ENCODE assay signal across 8 mouse cellular contexts in genomic region chr10:79958140-79958816, GRCm38 (mm10). TPM values are rescaled to one million over a fixed set of nuclear protein-coding genes. Genes with fewer than 3 reads are reported as not detected.
A peak's percentile ranks its signal among the peaks of the same experiment; 100 is the strongest.
DNase-seq lines count a peak whose midpoint lies in the region; ATAC-seq and TF ChIP-seq lines count a peak whose summit lies in the region.

No protein-coding gene starts in this region.

- H3K4me1 ChIP-seq in heart, adult 2 months (ENCODE audit: control insufficient read depth, insufficient read depth, low read length), result peaks cover 5% of the 10 kb centered on the region; the same call in 1 of the 2 replicates
- H3K4me1 ChIP-seq in kidney, embryonic 14.5 days (ENCODE audit: control insufficient read depth, insufficient read depth, low read length), result peaks cover 19% of the 10 kb centered on the region
- peaks cover 13% of the 10 kb centered on the region for H3K4me1 ChIP-seq in liver, embryonic 11.5 days (replicated peaks; ENCODE audit: control insufficient read depth, insufficient read depth, low read length)
- peaks cover 7% of the 10 kb centered on the region for H3K4me1 ChIP-seq in stomach, embryonic 16.5 days (ENCODE audit: control insufficient read depth, insufficient read depth, low read length)

- 19% methylated on average over 21 of the region's 21 CpGs for WGBS in heart, adult 2 months
- 7% methylated on average over 21 of the region's 21 CpGs for WGBS in kidney, embryonic 14.5 days
- WGBS in liver, embryonic 11.5 days, result 17% methylated on average over 21 of the region's 21 CpGs
- 10% methylated on average over 21 of the region's 21 CpGs for WGBS in stomach, embryonic 16.5 days

- H3K27ac ChIP-seq in heart, adult 2 months, result no peak overlapping the region
- no peak overlapping the region for H3K27ac ChIP-seq in kidney, embryonic 14.5 days (ENCODE audit: low read depth, low read length)
- H3K27ac ChIP-seq in liver, embryonic 11.5 days (ENCODE audit: low read depth, low read length), result peak overlapping the region; percentile 43
- no peak overlapping the region for H3K27ac ChIP-seq in stomach, embryonic 16.5 days (ENCODE audit: low read length)

- no peaks in the 10 kb centered on the region for H3K36me3 ChIP-seq in heart, adult 2 months (ENCODE audit: control insufficient read depth, insufficient read depth, low read length)
- peaks cover 15% of the 10 kb centered on the region; the same call in 1 of the 2 replicates for H3K36me3 ChIP-seq in kidney, embryonic 14.5 days (ENCODE audit: control insufficient read depth, insufficient read depth, low read length)
- H3K36me3 ChIP-seq in liver, embryonic 11.5 days (ENCODE audit: control insufficient read depth, insufficient read depth, low read length), result peaks cover 20% of the 10 kb centered on the region
- no peaks in the 10 kb centered on the region for H3K36me3 ChIP-seq in stomach, embryonic 16.5 days (ENCODE audit: control insufficient read depth, insufficient read depth, low read length)

- intact Hi-C loops in heart, adult 2 months (cut with DNase I), result loop anchor here (1.0 to 2.0 kb wide), 2 partner anchors 33 to 65 kb away; no protein-coding TSS in a partner anchor

- H3K9me3 ChIP-seq in kidney, embryonic 14.5 days (ENCODE audit: control insufficient read depth, low read length), result no peaks in the 10 kb centered on the region
- no peaks in the 10 kb centered on the region for H3K9me3 ChIP-seq in liver, embryonic 11.5 days (ENCODE audit: control insufficient read depth, low read length)
- no peaks in the 10 kb centered on the region for H3K9me3 ChIP-seq in stomach, embryonic 16.5 days (replicated peaks; ENCODE audit: control insufficient read depth, low read length)

- TF ChIP-seq CTCF in heart, adult 2 months (IDR thresholded peaks at IDR 0.05), result peak; percentile 97

- no peaks in the 10 kb centered on the region for H3K27me3 ChIP-seq in heart, adult 2 months (ENCODE audit: control insufficient read depth, insufficient read depth, low read length)
- no peaks in the 10 kb centered on the region; the same call in 1 of the 2 replicates for H3K27me3 ChIP-seq in kidney, embryonic 14.5 days (ENCODE audit: control insufficient read depth, insufficient read depth, low read length)
- H3K27me3 ChIP-seq in liver, embryonic 11.5 days (replicated peaks; ENCODE audit: control insufficient read depth, insufficient read depth, low read length), result no peaks in the 10 kb centered on the region
- no peaks in the 10 kb centered on the region for H3K27me3 ChIP-seq in stomach, embryonic 16.5 days (ENCODE audit: control insufficient read depth, insufficient read depth, low read length)

- no peak overlapping the region for H3K4me2 ChIP-seq in kidney, embryonic 14.5 days (replicated peaks; ENCODE audit: low read depth, low read length)
- H3K4me2 ChIP-seq in liver, embryonic 11.5 days, result peak overlapping the region; percentile 51
- H3K4me2 ChIP-seq in stomach, embryonic 16.5 days (ENCODE audit: low read depth, low read length), result peak overlapping the region; percentile 32; the same call in 1 of the 2 replicates

- ATAC-seq in kidney, embryonic 14.5 days (ENCODE audit: low FRiP score, low TSS enrichment), result 0 out of 2 replicates have a peak, but pooled peaks have one; percentile 10
- no peak for ATAC-seq in liver, embryonic 11.5 days (replicated peaks; ENCODE audit: low FRiP score)
- ATAC-seq in stomach, embryonic 16.5 days (ENCODE audit: insufficient read depth, low FRiP score), result no peak

- TF ChIP-seq POLR2A in heart, adult 2 months (IDR thresholded peaks at IDR 0.05; ENCODE audit: insufficient read depth, low read depth, low read length), result no peak

- no peak overlapping the region for H3K4me3 ChIP-seq in heart, adult 2 months
- H3K4me3 ChIP-seq in kidney, embryonic 14.5 days (ENCODE audit: low read length), result no peak overlapping the region
- H3K4me3 ChIP-seq in liver, embryonic 11.5 days (ENCODE audit: low read depth, low read length), result 0 out of 2 replicates have a peak overlapping the region, but pooled peaks have one; percentile 10
- H3K4me3 ChIP-seq in stomach, embryonic 16.5 days (replicated peaks; ENCODE audit: low read length), result no peak overlapping the region; the same call in 1 of the 2 replicates

- no peaks in the 10 kb centered on the region for H3K79me2 ChIP-seq in heart, adult 2 months (replicated peaks; ENCODE audit: control insufficient read depth, insufficient read depth, low read length)

- TF ChIP-seq EP300 in heart, adult 2 months (IDR thresholded peaks at IDR 0.05; ENCODE audit: insufficient read depth, low read depth, low read length), result peak; percentile 92

- DNase-seq in B cell, adult 2 months, result peak; percentile 90 to 92
- peak; percentile 84 for DNase-seq in adrenal gland, adult 18-20 months (ENCODE audit: low spot score in 2 of 2)
- DNase-seq in embryo, embryonic 11.5 days (ENCODE audit: low read depth, low spot score), result peak; percentile 61
- DNase-seq in heart, adult 2 months, result peak; percentile 85 to 88
- peak; percentile 82 for DNase-seq in liver, embryonic 11.5 days (ENCODE audit: low spot score)
- peak; percentile 85 for DNase-seq in neural tube, embryonic 10.5 days (ENCODE audit: extremely low spot score, low spot score)

- no peak overlapping the region for H3K9ac ChIP-seq in heart, adult 2 months (ENCODE audit: low read depth, low read length)
- H3K9ac ChIP-seq in kidney, embryonic 14.5 days (ENCODE audit: low read depth, low read length), result no peak overlapping the region
- H3K9ac ChIP-seq in liver, embryonic 11.5 days (ENCODE audit: low read depth, low read length), result peak overlapping the region; percentile 25; the same call in 1 of the 2 replicates
- peak overlapping the region; percentile 48; the same call in 1 of the 2 replicates for H3K9ac ChIP-seq in stomach, embryonic 16.5 days (ENCODE audit: low read length)

RNA-seq across cellular contexts. Expression of gene Wdr18, which starts 1.7 kb away (rescaled TPM):
- 10 to 100 TPM; 37.2 to 40.1 TPM for total RNA-seq in adrenal gland, adult 18-20 months (2021)
- total RNA-seq in heart, adult 2 months (2021), result 10 to 100 TPM; 27.8 to 29.4 TPM
- 31.7 and 32.2 TPM in 2 replicates for polyA plus RNA-seq in heart, adult 2 months (2012; rRNA removed)
- polyA plus RNA-seq in kidney, embryonic 14.5 days (2014; fragmentation: Nextera tagmentation; extraction: Ambion mirVana), result 132 and 147 TPM in 2 replicates
- polyA plus RNA-seq in liver, embryonic 11.5 days (2014; fragmentation: Nextera tagmentation; extraction: Ambion mirVana), result 164 and 171 TPM in 2 replicates
- polyA plus RNA-seq in stomach, embryonic 16.5 days (2015; fragmentation: Nextera tagmentation; extraction: Ambion mirVana), result 76.7 and 86.9 TPM in 2 replicates

RNA-seq across cellular contexts. Expression of gene Grin3b, which starts 12.2 kb away (rescaled TPM):
- under 1 TPM in 1 of 2 experiments, not detected in 1; 0.19 TPM for total RNA-seq in adrenal gland, adult 18-20 months (2021)
- under 1 TPM; 0.20 to 0.31 TPM for total RNA-seq in heart, adult 2 months (2021)
- polyA plus RNA-seq in heart, adult 2 months (2012; rRNA removed), result 0.20 and 0.29 TPM in 2 replicates
- 0.19 and 0.29 TPM in 2 replicates for polyA plus RNA-seq in kidney, embryonic 14.5 days (2014; fragmentation: Nextera tagmentation; extraction: Ambion mirVana)
- 0.10 and 0.14 TPM in 2 replicates for polyA plus RNA-seq in liver, embryonic 11.5 days (2014; fragmentation: Nextera tagmentation; extraction: Ambion mirVana)
- 0.21 and 0.45 TPM in 2 replicates for polyA plus RNA-seq in stomach, embryonic 16.5 days (2015; fragmentation: Nextera tagmentation; extraction: Ambion mirVana)

RNA-seq across cellular contexts. Expression of gene Tmem259, which starts 25.9 kb away (rescaled TPM):
- total RNA-seq in adrenal gland, adult 18-20 months (2021), result 100 to 1,000 TPM; 140 to 144 TPM
- total RNA-seq in heart, adult 2 months (2021), result 100 to 1,000 TPM; 109 to 124 TPM
- polyA plus RNA-seq in heart, adult 2 months (2012; rRNA removed), result 184 and 220 TPM in 2 replicates
- polyA plus RNA-seq in kidney, embryonic 14.5 days (2014; fragmentation: Nextera tagmentation; extraction: Ambion mirVana), result 18.8 and 27.8 TPM in 2 replicates
- 14.9 and 20.2 TPM in 2 replicates for polyA plus RNA-seq in liver, embryonic 11.5 days (2014; fragmentation: Nextera tagmentation; extraction: Ambion mirVana)
- polyA plus RNA-seq in stomach, embryonic 16.5 days (2015; fragmentation: Nextera tagmentation; extraction: Ambion mirVana), result 5.6 TPM in 2 replicates

RNA-seq across cellular contexts. Expression of gene Cnn2, which starts 30.1 kb away (rescaled TPM):
- total RNA-seq in adrenal gland, adult 18-20 months (2021), result 10 to 100 TPM; 28.5 to 49.0 TPM
- 10 to 100 TPM; 30.2 to 39.3 TPM for total RNA-seq in heart, adult 2 months (2021)
- 52.5 and 60.7 TPM in 2 replicates for polyA plus RNA-seq in heart, adult 2 months (2012; rRNA removed)
- 186 and 220 TPM in 2 replicates for polyA plus RNA-seq in kidney, embryonic 14.5 days (2014; fragmentation: Nextera tagmentation; extraction: Ambion mirVana)
- polyA plus RNA-seq in liver, embryonic 11.5 days (2014; fragmentation: Nextera tagmentation; extraction: Ambion mirVana), result 115 and 124 TPM in 2 replicates
- polyA plus RNA-seq in stomach, embryonic 16.5 days (2015; fragmentation: Nextera tagmentation; extraction: Ambion mirVana), result 333 and 334 TPM in 2 replicates

RNA-seq across cellular contexts. Expression of gene Arid3a, which starts 31.4 kb away (rescaled TPM):
- 1 to 10 TPM; 3.6 to 4.3 TPM for total RNA-seq in adrenal gland, adult 18-20 months (2021)
- 1 to 10 TPM; 1.3 to 1.5 TPM for total RNA-seq in heart, adult 2 months (2021)
- 0.88 and 1.7 TPM in 2 replicates for polyA plus RNA-seq in heart, adult 2 months (2012; rRNA removed)
- 12.0 and 12.3 TPM in 2 replicates for polyA plus RNA-seq in kidney, embryonic 14.5 days (2014; fragmentation: Nextera tagmentation; extraction: Ambion mirVana)
- polyA plus RNA-seq in liver, embryonic 11.5 days (2014; fragmentation: Nextera tagmentation; extraction: Ambion mirVana), result 10.8 and 12.4 TPM in 2 replicates
- polyA plus RNA-seq in stomach, embryonic 16.5 days (2015; fragmentation: Nextera tagmentation; extraction: Ambion mirVana), result 4.9 and 5.2 TPM in 2 replicates

Comparison
In these comparisons a context has a peak if more than half of its experiments do, and no peak if none do; other contexts are left out.
1. H3K9ac ChIP-seq: peak in liver, embryonic 11.5 days (single experiment) and stomach, embryonic 16.5 days (single experiment); none in heart, adult 2 months (single experiment) and kidney, embryonic 14.5 days (single experiment).
2. Peak in every context shown above with its lines, with median percentiles within 50 percentile points of each other: DNase-seq.